Mouse (Mus musculus) skeletal muscle tissue, adult 2 months (tissue): ENCODE results near the gene Ripply1.
A peak's percentile ranks its signal among the peaks of the same experiment; 100 is the strongest.
"Not testable (repeated sequence)": the region's sequence is repeated elsewhere in the genome, so short reads cannot be mapped to it uniquely, and the experiment has no call there.

Source experiments
- DNase-seq: peaks from one replicate; pipeline ENCODE4 v3.0.0-alpha.2; 2012; ENCODE audit warnings: low read depth, low spot score

The Ripply1 gene

GRCm38 (mm10) chrX:139781563-139781962 lies 590 bp downstream of the Ripply1 start:
- DNase-seq: no peak

- DNase-seq: no peak
Measured at GRCm38 (mm10) chrX:139780988-139781387, 1.2 kb downstream of the Ripply1 start.

GRCm38 (mm10) chrX:139779401-139779800 lies 2.8 kb downstream of the Ripply1 start:
- DNase-seq: no peak

- DNase-seq: no peak
Measured at GRCm38 (mm10) chrX:139778886-139779285, 3.3 kb downstream of the Ripply1 start.

GRCm38 (mm10) chrX:139777357-139777756 lies 4.8 kb downstream of the Ripply1 start:
- DNase-seq: no peak

- DNase-seq: no peak
Measured at GRCm38 (mm10) chrX:139775084-139775612, 7.0 kb downstream of the Ripply1 start.

- peak; percentile 22 for DNase-seq
Measured at GRCm38 (mm10) chrX:139774309-139775083, 7.7 kb downstream of the Ripply1 start.

- DNase-seq: no peak
Measured at GRCm38 (mm10) chrX:139769975-139770637, 12.0 kb downstream of the Ripply1 start.

- DNase-seq: no peak
Measured at GRCm38 (mm10) chrX:139762546-139762945, 19.6 kb downstream of the Ripply1 start.

- DNase-seq: not testable (repeated sequence)
Measured at GRCm38 (mm10) chrX:139758634-139759033, 23.5 kb downstream of the Ripply1 start.

- DNase-seq: peak; percentile 10
Measured at GRCm38 (mm10) chrX:139751855-139752254, 30.3 kb downstream of the Ripply1 start.

GRCm38 (mm10) chrX:139737066-139737465 lies 45.1 kb downstream of the Ripply1 start:
- no peak for DNase-seq

- DNase-seq: no peak
Measured at GRCm38 (mm10) chrX:139730541-139730940, 51.6 kb downstream of the Ripply1 start.
